Mouse (Mus musculus) left cerebral cortex, postnatal 10 days (tissue): ENCODE data around the gene Fam118b. TPM values are rescaled to one million over a fixed set of nuclear protein-coding genes. Genes with fewer than 3 reads are reported as not detected.

ENCODE experiments used
- total RNA-seq, 2 experiments: library from RNA; stranded (reverse); gene quantifications; 2 replicates each; pipeline ENCODE4 v1.2.3; 2021

Gene Fam118b
- total RNA-seq, 2 experiments from 2014 or later, result 20.5 to 23.7 TPM

Other genes starting within 250 kb of the Fam118b start
- gene St3gal4, start 148.5 kb downstream of the Fam118b start, total RNA-seq, result 10 to 100 TPM; 26.8 to 27.2 TPM
- gene Dcps, start 91.7 kb downstream of the Fam118b start, total RNA-seq, result 10 to 100 TPM; 17.6 to 18.5 TPM
- gene Srpr, start 67.6 kb downstream of the Fam118b start, total RNA-seq, result 10 to 100 TPM; 54.4 to 61.0 TPM
- 1 to 10 TPM; 2.3 to 3.4 TPM for gene Tirap, start 67.5 kb downstream of the Fam118b start, total RNA-seq
- 10 to 100 TPM; 39.3 to 41.7 TPM for gene Foxred1, start 56.8 kb downstream of the Fam118b start, total RNA-seq
- 10 to 100 TPM in 1 of 2 experiments, 1 to 10 TPM in 1; 8.5 to 10.4 TPM for gene Rpusd4, start 60 bp upstream of the Fam118b start, total RNA-seq
- 10 to 100 TPM in 1 of 2 experiments, 1 to 10 TPM in 1; 7.8 to 10.5 TPM for gene Cdon, start 153.3 kb upstream of the Fam118b start, total RNA-seq